Mouse (Mus musculus) testis, adult 2 months (tissue): Measurements from ENCODE around the gene Trim17.

ENCODE experiments used
- CTCF ChIP-seq: fragments of 200-500 bp; IDR thresholded peaks from 2 replicates; pipeline ENCODE4 v1.5.1; 2012; ENCODE audit warnings: low read depth, mild to moderate bottlenecking, inconsistent platforms, low read length, moderate library complexity; ENCODE audit not compliant: control insufficient read depth, insufficient read depth, insufficient replicate concordance
- POLR2A ChIP-seq: fragments of 200-500 bp; IDR thresholded peaks from 2 replicates; pipeline ENCODE4 v1.6.1; 2012; ENCODE audit warnings: low read depth, mild to moderate bottlenecking, inconsistent platforms, low read length, moderate library complexity; ENCODE audit not compliant: control insufficient read depth

DNA sequence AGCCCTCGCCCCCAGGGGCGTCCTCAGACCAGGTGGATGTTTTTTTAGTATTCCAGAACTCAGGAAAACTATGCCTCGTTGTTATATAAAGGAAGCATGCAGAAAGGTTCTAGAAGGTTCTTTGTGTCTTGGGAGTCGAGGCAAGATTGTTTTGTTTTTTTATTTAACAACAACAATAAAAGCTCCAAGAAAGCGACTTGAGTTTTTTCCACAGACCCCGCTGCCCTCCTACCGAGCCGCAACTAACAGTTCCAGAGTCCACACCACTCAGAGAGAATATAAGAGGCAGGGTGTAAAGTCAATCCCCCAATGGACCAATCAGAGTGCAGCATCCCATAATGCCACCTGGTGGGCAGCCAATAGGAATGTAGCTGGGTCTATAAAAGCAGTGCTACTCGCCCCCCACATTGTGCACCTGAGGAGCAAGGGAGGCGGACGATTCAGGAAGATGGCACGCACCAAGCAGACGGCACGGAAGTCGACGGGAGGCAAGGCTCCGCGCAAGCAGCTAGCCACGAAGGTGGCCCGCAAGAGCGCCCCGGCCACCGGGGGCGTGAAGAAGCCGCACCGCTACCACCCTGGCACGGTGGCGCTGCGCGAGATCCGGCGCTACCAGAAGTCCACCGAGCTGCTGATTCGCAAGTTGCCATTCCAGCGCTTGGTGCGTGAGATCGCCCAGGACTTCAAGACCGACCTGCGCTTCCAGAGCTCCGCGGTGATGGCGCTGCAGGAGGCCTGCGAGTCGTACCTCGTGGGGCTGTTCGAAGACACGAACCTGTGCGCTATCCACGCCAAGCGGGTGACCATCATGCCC, 7.1 kb downstream of the Trim17 start:
- TF ChIP-seq POLR2A (peak; percentile 100), CTCF (peak; percentile 6; the same call in 1 of the 2 replicates)
